Mouse (Mus musculus) adrenal gland, postnatal 4 days (tissue): Measurements from ENCODE around the gene Raver1. TPM values are rescaled to one million over a fixed set of nuclear protein-coding genes. Genes with fewer than 3 reads are reported as not detected.
A peak's percentile ranks its signal among the peaks of the same experiment; 100 is the strongest.

Source experiments
- DNase-seq, 2 experiments: peaks; one replicate each; pipeline ENCODE4 v3.0.0; 2021 to 2022; ENCODE audit warnings: low spot score in 2 of 2, mixed read lengths in 2 of 2
- total RNA-seq, 2 experiments: library from RNA; stranded (reverse); gene quantifications; 2 replicates each; pipeline ENCODE4 v1.2.3; 2021

Gene Raver1
- total RNA-seq, 2 experiments from 2014 or later, result 67.0 to 68.4 TPM

DNA sequence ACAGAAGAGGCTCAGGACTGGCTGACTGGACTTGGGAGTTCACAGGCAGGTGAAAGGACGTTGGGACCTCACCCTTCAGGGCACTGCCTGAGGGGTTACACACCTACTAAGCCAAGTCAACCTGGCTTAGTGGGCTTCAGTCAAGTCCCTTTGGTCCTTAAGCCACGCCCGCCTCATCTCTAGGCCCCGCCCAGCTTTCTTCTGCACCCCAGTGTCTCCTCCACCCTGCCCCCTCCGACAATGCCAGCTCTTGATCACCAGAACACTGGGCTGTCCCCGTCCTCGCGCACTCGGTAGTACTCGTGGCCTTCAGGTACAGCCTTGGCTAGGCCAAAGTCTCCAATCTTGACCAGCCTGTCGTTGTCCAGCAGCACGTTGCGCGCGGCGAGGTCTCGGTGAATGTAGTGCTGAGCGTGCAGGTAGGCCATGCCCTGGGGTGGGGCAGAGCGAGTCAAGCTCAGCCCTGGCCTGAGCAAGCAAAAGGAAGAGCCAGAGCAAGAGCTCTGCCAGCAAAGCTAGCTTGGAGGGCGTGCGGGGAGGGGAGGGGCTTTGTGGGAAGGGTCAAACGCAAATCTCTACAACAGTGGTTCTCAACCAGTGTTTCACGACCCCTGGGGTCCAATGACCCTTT, 15.9 kb upstream of the Raver1 start:
- no peak for DNase-seq

DNA sequence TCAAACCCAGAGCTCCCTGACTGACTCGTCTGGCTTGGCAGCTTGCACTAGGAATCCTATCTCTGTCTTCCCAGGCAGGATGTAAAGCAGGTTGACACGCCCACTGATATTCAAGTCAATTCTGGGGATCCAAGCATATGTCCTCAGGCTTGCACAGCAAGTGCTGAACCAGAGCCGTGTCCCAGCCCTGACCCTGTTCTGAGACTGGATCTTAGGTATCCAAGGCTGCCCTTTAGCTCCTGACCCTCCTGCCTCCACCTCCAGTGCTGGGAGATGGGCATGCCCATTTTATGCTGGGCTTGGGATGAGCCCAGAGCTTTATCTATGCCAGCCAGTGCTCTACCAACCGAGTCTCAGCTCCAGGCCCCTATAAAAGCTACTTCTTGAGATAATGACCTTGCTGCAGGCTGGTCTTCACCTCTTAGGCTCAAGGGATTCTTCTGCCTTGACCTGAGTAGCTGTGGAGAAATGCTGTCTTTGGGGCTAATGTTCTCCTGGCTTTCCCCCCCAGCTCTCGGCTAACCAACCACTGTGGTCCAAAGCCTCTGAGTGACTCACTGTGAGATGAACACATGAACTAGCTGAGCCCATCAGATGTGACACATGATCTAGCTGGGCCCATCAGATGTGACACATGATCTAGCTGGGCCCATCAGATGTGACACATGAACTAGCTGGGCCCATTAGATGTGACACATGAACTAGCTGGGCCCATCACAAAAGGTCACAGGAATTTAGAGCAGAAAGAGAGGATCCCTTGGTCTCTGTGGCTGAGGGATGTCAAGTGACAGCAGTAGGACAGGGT, 14.2 kb upstream of the Raver1 start:
- DNase-seq, result no peak

DNA sequence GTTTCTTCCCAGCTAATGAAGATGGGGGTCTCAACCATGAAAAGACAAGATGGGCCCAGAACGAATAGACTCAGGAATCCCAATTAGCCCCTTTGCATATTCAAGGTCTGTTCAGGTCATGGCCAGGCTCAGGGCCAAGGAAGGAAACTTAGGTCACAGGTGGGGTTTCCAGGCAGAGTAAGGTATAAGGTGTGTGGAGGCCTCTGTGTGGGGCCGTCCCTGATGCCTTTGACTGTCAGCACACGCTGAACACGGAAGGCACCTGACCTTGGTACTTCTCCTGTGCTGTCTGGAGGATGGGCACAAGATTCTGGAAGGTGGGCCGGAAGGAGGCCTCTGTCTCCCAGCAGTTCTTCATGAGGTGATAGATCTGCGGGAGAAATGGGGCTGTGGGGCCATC, 13.0 kb upstream of the Raver1 start:
- no peak for DNase-seq

DNA sequence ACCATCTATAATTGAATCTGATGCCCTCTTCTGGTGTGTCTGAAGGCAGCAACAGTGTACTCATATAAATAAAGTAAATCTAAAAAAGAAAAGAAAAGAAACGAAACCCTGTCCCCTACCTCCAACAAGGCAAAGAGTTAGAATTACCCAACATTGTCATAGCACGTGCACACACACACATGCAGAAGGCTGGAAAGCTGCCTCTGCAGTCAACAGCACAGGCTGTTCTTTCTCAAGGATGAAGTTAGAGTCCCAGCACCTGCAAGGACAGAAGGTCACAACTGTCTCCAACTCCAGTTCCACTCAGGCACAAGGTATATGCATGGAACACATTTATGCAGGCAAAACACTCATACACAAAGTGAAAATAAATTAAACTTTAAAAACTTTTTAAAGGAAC, 10.3 kb upstream of the Raver1 start:
- DNase-seq, result no peak

DNA sequence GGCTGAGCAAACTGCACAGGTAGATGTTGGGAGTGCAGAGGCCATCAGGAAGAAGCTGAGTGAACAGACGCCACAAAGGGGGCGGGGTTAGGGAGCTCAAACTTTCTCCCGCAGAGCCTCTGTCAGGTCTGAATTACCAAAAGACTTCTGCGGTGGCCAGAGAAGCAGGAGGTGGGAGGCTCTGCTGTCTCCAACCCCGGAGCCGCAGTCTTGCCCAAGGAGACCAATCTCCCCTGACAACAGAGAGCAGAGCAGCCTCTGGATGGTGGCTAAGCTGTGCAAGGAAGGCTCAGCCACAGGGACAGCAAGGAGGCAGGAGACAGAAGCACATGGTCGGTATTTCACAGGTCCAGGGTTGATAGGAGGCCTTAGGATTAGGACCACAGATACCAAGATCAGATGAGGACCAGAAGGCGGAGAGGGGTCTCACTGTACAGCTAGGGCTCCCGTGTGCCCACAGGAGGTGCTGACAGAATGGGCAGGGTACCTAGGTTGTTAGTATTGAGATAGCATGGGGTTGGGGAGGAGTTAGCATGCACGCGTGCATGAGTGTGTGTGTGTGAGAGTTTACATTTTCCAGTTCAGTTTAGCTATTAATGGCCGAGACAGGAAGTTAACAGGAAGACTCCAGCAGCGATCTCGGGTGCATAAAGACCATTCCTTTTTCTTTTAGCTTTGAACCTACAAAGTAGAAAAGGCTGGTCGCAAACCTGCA, 8.8 kb upstream of the Raver1 start:
- no peak for DNase-seq

DNA sequence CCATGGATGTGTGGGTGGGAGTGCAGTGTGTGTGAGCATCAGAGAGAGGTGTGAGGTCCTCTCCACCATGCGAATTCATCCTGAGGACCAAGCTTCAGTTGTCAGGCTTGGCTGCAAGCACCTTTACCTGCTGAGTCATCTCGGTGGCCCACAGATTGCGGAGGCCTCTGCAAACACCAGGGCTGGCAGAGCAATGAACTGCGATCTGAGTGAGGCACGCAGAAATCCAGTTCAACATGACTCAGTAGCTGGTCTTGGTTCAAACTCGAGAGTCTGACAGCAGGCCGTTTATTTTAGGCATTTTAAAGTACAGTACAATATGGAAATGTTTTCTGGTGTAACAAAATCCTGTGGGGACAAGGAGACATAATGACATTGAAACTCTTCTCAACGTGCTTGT, 6.0 kb upstream of the Raver1 start:
- no peak for DNase-seq

DNA sequence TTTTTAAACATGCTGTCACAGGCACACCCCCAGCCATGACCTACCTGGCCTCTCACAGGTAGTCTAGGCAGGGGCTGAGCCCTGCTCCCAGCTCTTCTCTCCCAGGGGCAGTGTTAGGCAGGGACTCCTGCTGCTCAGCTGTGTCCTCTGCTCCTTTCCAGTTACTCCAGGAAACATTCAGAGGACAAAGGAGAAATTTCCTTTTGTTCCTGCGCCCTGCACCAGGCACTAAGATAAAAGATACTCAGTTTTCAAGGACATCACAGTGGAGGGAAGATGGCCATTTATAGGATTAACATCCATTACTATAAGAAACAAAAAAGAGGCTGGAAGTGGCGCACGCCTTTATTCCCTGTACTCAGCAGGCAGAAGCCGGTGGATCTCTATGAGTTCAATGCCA, 4.2 kb upstream of the Raver1 start:
- no peak for DNase-seq

DNA sequence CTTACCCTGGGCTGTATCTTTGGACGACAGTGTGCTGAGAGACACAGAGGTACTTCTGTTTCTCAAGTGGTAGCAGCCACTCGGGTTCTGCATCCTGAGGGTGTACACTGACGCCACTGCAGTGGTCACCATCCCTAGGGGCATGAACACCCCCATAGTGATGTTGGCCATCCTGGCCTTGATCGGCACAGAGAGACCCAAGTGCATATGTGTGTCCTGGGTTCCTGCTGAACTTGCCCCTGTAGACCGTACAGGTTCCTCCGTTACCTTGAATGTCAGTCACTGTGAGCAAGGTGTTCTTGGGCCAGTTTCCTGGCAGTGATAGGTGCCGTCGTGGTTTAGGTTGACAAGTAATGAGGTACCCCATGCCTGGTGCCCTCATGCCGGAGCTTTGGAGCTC, 1.6 kb upstream of the Raver1 start:
- DNase-seq, result no peak

DNA sequence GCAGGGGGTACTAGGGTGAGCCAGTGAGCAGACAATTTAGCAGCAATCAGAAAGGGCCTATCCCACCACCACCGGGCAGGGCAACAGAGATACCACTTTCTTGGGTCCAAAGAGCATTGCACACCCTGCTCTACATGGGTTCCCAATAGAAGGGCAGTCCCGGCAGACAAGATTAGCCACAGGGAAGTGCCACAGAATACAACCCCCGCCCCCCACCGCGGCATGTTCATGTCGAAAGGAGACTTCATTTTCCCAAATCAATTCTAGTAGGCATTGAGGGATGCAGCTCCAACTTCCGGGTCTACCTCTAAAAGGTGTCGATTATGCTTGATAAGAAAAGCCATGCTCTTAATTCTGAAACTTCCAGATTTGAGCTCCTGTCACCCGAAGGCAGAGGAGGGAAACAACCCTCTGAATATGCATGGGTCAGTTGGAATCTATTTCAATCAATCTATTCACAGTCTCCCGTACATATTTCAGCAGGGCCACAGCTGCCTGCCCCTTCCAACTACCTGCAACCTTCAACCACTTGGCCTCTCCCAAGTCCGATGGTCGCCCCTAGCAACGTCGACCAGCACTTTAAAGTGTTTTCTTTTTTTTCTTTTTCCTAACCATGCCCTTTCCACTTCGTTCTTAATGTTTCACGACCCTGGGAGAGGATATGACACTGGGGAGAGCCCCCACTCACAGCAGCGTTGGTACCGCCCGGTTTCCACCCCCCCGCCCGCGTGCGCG, 669 bp downstream of the Raver1 start:
- no peak for DNase-seq

DNA sequence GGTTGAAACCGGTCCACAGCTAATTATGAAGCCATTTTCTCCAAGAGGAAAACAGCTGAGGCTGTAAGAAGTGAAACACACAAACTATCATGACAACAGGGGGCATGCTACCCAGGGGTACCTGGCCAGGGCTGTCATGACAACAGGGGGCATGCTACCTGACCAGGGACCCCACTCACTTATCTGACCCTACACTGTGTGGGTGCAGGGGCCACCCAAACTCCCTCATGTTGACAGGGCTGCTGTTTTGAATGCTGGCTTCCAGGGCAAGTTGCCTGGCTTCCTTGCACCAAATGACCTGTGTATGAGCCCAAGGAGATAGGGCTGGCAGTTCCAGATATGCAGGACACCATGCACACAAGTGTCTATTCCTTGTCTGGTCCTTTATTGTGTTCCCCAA, 1.3 kb downstream of the Raver1 start:
- DNase-seq, result no peak

DNA sequence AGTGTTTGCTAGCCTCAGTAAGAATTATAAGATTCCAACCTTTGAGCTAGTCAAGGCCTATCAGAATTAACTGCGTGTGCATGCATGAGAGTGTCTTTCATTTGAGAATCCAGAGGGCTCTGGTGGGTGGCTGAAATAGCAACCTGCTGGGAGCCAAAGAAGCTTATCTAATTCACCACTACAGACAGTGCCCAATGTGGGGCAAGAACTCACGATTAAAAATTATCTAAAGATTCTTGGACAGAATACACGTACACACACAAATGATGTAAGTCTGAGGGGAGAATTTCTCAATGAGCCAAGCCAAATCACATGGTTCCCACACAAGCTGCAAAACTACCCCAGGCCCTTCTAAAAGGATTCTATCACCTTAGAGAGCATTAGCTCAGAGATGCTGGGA, 8.5 kb downstream of the Raver1 start:
- no peak for DNase-seq

DNA sequence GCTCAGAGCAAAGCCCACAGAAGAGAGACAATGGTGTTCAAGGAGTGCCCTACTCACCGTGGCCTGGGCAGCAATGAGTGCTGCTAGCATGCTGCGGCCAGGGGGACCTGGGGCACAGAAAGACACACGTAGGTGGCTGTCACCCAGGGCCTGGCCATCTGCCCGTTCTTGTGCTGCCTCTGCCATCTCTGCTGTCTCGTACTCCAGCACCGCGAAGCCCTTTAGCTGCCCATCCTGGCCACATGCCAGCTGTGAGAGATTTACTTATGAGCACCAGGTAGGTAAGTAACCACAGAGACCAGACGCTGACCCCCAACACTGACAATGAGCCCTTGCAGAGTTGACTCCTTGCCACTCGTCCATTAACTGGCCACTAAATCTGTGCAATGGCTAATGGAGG, 10.7 kb downstream of the Raver1 start:
- no peak for DNase-seq

DNA sequence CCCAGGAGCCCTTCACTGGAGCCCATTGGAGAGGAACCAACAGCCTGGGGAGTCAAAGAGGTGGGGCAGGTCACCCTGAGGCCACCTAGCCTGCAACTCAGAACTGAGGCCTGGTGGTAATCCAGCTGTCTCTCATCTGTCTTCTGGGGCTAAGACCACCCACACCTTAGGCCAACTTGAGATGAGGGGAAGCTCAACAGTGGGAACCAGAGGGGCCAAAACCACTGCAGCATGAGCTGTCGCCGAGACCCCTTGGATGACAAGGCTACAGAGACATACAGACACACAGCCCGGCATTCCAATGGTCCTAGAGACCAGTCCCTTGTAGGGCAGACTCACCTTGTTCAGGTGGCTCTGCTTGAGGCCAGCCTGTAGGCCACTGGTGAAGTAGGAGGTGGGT, 16.2 kb downstream of the Raver1 start:
- no peak for DNase-seq

DNA sequence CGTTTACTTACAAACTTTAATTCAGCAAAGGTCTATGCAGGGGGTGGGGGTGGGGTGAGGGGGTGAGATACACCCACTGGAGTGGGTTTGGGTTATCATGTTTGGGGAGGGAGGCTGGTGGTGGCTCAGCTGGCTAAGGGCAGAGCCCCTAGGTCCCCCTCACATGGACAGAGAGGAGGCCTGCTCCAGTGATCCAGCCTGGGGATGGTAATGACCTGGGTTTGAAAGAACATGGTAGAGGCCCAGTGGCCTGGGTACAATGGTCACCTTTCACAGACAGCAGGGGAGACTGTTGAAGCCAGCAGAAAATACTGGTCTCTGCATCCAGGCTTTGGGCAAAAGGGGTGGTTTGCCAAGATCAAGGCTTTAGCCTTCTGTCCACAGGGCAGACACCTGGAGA, 17.6 kb downstream of the Raver1 start:
- DNase-seq, result no peak

DNA sequence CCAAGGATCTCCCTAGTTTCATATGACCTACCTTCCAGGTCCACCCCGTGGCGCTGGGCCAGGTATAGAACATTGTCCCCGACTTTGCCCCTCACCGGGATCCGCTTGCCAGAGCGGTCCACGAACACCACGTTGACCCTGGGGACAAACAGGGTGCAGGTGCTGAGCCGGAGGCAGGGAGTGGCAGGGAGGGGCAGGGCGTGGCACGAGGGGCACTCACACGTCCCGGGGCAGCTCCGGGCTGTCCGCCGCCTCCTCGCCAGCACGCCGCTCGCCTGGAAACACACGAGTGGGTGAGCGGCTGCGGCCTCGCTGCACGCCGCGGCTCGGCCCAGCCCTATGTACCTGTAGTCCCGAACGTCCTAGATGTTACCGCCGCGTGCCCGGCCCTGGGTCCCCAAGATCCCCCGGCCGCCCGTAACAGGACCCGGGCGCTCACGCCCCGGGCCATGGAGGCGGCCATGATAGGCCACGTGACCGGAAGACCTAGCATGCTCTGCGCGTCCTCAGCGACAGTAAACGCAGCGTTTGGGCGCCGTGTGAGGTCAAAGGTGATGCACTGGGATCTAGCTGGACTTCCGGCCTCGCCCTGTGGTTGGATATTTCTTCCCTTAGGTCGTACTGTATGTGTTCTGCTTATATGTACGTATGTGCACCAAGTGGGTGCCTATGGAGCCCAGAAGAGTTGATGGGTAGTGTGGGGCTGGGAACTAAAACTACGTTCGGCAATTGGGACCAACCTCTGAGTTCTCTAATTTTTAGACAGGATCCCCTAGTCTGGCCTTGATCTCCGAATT, 18.6 kb downstream of the Raver1 start, which contains the start of the genes Gm49373 and Fdx1l:
Gene Gm49373, minus strand, starts transcription at position 53 of the 797 bp plus-strand sequence.
Gene Fdx1l, minus strand, starts transcription at position 571 of the 797 bp plus-strand sequence.
- peak; percentile 69 to 73 for DNase-seq

DNA sequence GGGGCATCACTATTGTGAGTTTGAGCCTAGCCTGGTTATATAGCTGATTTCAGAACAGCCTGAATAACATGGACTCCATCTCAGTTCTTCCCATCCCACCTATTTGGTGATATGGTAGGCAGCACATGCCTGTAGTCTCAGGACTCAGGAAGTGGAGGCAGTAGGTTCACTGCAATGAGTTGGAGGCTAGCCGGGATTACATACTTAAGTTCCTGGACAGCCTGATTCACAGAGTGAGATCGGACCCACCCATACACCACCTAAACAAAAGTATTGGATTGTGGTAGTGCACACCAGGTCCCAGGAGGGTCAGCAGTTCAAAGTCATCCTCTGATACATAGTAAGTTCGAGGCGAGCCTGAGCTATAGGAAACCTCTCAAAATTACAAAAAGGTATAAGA, 19.2 kb downstream of the Raver1 start:
- no peak for DNase-seq

DNA sequence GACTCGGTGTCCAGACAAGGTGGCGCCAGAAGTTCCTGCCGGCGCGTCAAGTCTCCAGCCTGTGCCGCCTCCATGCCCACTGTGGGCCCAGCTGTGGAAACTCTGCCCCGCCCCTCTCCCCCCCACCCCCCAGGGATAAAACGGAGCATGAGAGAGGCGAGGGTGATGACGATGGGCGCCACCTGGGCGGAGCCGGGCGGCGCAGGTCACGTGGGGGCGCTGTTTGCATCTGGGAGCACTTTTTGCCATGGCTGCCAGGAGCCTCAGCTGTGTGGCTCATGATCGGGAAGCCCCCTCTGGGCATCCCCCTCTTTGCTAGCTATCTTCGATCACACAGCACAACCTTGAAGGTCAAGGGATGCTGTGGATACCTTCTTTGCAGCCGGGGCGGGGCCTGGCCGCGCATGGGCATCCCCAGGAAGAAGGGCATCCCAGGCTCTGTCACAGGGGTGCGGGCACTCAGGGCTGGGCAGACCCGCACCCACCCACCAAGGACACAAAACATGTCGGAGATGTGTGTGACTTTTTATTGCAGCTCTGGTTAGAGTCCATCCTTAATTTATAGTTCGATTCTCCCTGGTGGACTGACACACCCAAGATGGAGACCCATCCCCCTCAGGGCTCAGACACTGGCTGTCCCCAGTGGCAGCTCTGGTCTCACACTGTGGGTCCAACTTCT, 24.7 kb downstream of the Raver1 start, which contains the start of gene Zglp1:
Gene Zglp1, minus strand, starts transcription at position 88 of the 679 bp plus-strand sequence.
- no peak for DNase-seq

DNA sequence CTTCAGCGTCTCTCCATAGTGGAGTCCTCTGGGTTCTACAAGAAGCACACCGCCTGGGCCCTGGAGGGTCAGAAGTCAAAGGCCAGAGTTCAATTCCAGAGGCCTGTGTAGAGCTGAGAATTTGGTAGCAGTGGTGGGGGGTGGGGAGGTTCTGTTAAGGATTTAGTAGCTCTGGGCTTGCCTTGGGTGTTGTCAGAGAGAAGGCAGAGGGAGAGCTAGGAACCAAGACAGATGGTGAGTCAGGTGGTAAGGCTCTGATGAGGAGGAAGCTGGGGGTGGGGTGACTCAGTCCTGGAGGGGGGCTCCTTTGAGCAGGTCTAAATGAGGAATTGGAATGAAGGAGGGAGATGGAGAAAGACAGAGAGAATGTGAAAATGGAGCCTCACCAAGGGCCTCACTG, 28.9 kb downstream of the Raver1 start:
- no peak for DNase-seq

DNA sequence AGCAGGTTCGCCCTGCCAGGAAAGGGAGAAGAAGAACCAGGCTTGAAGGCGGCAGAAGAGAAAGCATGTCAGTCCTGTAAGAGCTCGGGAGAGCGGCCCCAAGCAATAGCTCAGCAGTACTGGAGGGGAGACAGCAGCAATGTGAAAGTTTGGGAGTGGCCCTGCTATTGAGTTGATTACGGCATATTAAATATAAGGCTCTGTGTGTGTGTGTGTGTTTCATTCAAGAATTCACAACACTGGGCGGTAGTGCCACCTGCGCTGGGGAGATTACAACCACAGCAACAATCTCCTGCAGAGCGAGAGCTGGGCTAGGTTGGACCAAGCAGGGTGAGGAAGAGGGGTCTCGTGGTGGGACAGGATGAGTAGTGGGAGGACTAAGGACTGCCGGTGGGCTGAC, 40.2 kb downstream of the Raver1 start:
- no peak for DNase-seq

DNA sequence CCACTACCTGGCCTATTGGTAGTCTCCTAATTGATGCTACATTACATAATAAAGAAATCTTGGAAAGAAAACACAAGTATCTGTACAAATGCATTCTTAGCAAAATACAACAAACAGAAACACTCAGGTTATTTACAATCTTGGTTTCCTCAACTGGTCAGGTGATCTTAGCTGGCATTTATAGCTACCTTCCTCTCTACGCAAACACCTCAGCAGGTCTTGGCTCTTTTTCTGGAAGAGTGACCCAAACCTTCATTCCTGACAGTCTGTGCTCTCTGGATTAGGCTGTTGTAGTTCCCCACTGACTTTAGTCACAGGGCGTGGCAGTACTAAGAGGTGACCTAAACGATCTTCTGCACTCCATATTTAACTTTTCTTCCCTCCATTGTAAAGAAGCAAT, 46.6 kb downstream of the Raver1 start:
- no peak for DNase-seq
